Mouse (Mus musculus) urinary bladder, postnatal 10 days (tissue): ENCODE measurements around the gene Atp9a.
"Not testable (repeated sequence)": the region's sequence is repeated elsewhere in the genome, so short reads cannot be mapped to it uniquely, and the experiment has no call there.

ENCODE experiments used
- DNase-seq: peaks from one replicate; pipeline ENCODE4 v3.0.0; 2022; ENCODE audit warnings: low spot score

The Atp9a gene

GRCm38 (mm10) chr2:168742059-168742627 is at the start of gene Atp9a:
Gene Atp9a (minus strand): TSS chr2:168742409.
- no peak for DNase-seq

- no peak for DNase-seq
Observed at GRCm38 (mm10) chr2:168791115-168791802, 49.0 kb upstream of the Atp9a start.

GRCm38 (mm10) chr2:168786174-168786573 is 44.0 kb upstream of the Atp9a start:
- DNase-seq = no peak

- DNase-seq = no peak
Observed at GRCm38 (mm10) chr2:168780596-168780995, 38.4 kb upstream of the Atp9a start.

GRCm38 (mm10) chr2:168780024-168780423 is 37.8 kb upstream of the Atp9a start:
- DNase-seq = no peak

GRCm38 (mm10) chr2:168777481-168777880 is 35.3 kb upstream of the Atp9a start:
- no peak for DNase-seq

- no peak for DNase-seq
Observed at GRCm38 (mm10) chr2:168776238-168776637, 34.0 kb upstream of the Atp9a start.

GRCm38 (mm10) chr2:168769259-168769658 is 27.1 kb upstream of the Atp9a start:
- DNase-seq = no peak

GRCm38 (mm10) chr2:168767582-168767981 is 25.4 kb upstream of the Atp9a start, which contains the start of gene Sall4:
Gene Sall4 (minus strand): TSS chr2:168767943.
- DNase-seq = no peak

GRCm38 (mm10) chr2:168766538-168767361 is 24.5 kb upstream of the Atp9a start:
- DNase-seq = no peak

GRCm38 (mm10) chr2:168765696-168766537 is 23.7 kb upstream of the Atp9a start:
- no peak for DNase-seq

- DNase-seq = no peak
Observed at GRCm38 (mm10) chr2:168765065-168765681, 23.0 kb upstream of the Atp9a start.

- no peak for DNase-seq
Observed at GRCm38 (mm10) chr2:168764460-168764867, 22.3 kb upstream of the Atp9a start.

- no peak for DNase-seq
Observed at GRCm38 (mm10) chr2:168763785-168764184, 21.6 kb upstream of the Atp9a start.

- no peak for DNase-seq
Observed at GRCm38 (mm10) chr2:168762411-168762815, 20.2 kb upstream of the Atp9a start.

- no peak for DNase-seq
Observed at GRCm38 (mm10) chr2:168761954-168762353, 19.7 kb upstream of the Atp9a start.

GRCm38 (mm10) chr2:168761141-168761540 is 18.9 kb upstream of the Atp9a start:
- DNase-seq = no peak

- not testable (repeated sequence) for DNase-seq
Observed at GRCm38 (mm10) chr2:168744406-168744805, 2.2 kb upstream of the Atp9a start.

GRCm38 (mm10) chr2:168742649-168743048 is 440 bp upstream of the Atp9a start:
- DNase-seq = no peak

- no peak for DNase-seq
Observed at GRCm38 (mm10) chr2:168741273-168742058, 743 bp downstream of the Atp9a start.

GRCm38 (mm10) chr2:168740496-168740895 is 1.7 kb downstream of the Atp9a start:
- DNase-seq = no peak
